Mouse (Mus musculus) megakaryocyte, embryonic 14.5 days (primary cell): ENCODE measurements around the gene Foxn3.

ENCODE experiments used
- FLI1 ChIP-seq: IDR thresholded peaks from 2 replicates; pipeline ENCODE4 v1.6.1; 2012; ENCODE audit warnings: low read length, inconsistent platforms, mixed read lengths
- GATA1 ChIP-seq: IDR thresholded peaks from 3 replicates; pipeline ENCODE4 v1.6.1; 2012; ENCODE audit warnings: mixed read lengths, low read length, inconsistent platforms, borderline replicate concordance

- TF ChIP-seq FLI1 (no peak), GATA1 (no peak)
Measured at GRCm38 (mm10) chr12:99549811-99550210, 13.6 kb downstream of the Foxn3 start.
